Mouse (Mus musculus) urinary bladder, postnatal 25 days (tissue): ENCODE measurements at regions not wholly inside any gene's neighbourhood (a gene's known extent, or its start where the extent isn't known, plus 50 kb on each side); places are given as distances from the start of the nearest gene placed in this dataset.

Source experiments
- DNase-seq: peaks from one replicate; pipeline ENCODE4 v3.0.0; 2022; ENCODE audit warnings: low spot score

- DNase-seq: no peak
These were observed 462.9 kb upstream of the Pou3f3 start for GRCm38 (mm10) chr1:42232716-42233115.

GRCm38 (mm10) chr1:42233289-42233688, 462.3 kb upstream of the Pou3f3 start:
- no peak for DNase-seq

GRCm38 (mm10) chr1:42236466-42237010, 459.0 kb upstream of the Pou3f3 start:
- no peak for DNase-seq

DNA sequence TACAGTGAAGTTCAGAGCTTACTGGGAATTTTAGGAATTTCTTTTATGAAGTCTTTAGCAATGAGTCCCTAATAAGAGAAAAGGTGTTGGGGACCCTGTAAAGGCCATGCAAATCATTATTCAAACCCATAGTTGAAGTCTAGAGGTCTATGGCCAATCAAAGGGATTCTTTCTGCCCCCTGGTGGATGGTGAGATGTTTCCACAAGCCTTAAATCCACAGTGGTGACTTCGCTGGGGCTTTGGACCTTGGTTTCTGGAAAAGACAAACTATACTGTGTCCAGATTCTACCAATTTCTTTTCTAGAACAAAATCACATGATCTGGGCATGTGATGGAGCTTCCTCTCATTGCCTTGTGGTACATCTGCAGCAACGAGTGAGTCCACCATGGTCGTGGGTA, 457.2 kb upstream of the Pou3f3 start:
- no peak for DNase-seq

GRCm38 (mm10) chr1:42241172-42241571, 454.4 kb upstream of the Pou3f3 start:
- DNase-seq: no peak

DNA sequence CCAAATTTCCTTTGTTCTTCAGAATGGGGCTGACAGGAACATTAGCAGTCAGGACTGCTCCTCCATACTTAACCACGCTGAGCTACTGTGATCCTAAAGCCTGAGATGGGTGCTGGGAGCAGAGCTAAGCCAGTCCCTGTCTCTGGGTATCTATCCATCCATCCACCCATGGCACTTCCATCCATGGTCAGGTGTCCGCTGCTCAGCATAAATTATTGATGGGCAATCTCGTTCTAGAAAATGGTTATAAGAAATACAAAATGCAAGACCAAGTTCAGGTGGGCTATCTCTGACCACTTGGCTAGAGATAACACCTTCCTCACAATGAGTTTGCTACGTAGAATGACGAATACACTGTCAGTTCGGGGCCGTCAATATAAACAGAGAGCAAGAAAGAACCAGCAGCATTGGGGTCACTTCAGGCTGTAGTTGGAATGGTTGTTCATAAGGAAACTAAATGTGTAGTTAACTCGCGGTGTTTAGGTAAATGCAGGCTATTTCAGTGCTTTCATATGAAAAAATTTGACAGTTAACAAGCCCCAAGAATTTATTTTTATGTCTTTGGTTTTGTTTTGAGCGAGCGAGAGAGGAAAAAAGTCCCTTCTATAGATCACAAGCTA, 453.9 kb upstream of the Pou3f3 start:
- no peak for DNase-seq

GRCm38 (mm10) chr1:42242586-42243457, 452.7 kb upstream of the Pou3f3 start:
- no peak for DNase-seq

DNA sequence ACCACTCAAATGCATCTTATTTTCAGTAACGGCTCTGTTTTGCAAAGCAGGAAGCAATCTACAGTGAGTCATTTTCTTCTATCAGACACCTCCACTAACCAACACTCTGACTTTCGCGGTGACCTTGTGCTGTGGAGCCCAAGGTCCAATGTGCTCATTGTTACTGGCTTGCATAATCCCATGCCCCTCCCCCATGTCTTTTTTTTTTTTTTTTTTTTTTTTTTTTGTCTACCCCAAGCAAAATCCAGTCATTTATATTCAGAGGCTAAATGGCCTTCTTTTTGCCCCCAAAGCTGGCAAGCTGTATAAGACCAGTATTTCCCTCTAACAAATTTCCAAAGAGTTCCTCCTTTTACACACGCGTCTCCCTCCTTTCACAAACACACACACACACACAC, 452.1 kb upstream of the Pou3f3 start:
- DNase-seq: no peak

GRCm38 (mm10) chr1:42243878-42244277, 451.7 kb upstream of the Pou3f3 start:
- DNase-seq: no peak

- no peak for DNase-seq
These were observed 443.2 kb upstream of the Pou3f3 start for GRCm38 (mm10) chr1:42252386-42252785.

- no peak for DNase-seq
These were observed 441.8 kb upstream of the Pou3f3 start for GRCm38 (mm10) chr1:42253786-42254185.

- no peak for DNase-seq
These were observed 438.5 kb upstream of the Pou3f3 start for GRCm38 (mm10) chr1:42256911-42257595.

- DNase-seq: no peak
These were observed 437.6 kb upstream of the Pou3f3 start for GRCm38 (mm10) chr1:42257801-42258593.

DNA sequence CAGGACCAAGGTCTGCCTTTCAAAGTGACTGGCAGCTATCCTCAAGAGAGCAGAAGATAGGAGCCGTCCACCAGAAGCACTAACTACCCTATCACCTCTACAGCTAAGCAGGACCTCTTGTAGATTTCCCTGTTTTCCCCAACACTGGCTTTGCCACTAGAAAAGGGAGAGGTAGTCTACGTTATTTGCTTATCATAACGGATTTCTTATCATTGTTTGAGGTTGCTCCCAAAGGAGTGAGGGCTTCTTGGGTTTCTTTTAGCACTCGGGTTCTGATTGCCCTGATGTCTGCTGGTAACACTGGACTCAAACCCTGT, 437.0 kb upstream of the Pou3f3 start:
- no peak for DNase-seq

GRCm38 (mm10) chr1:42259216-42259977, 436.2 kb upstream of the Pou3f3 start:
- no peak for DNase-seq

DNA sequence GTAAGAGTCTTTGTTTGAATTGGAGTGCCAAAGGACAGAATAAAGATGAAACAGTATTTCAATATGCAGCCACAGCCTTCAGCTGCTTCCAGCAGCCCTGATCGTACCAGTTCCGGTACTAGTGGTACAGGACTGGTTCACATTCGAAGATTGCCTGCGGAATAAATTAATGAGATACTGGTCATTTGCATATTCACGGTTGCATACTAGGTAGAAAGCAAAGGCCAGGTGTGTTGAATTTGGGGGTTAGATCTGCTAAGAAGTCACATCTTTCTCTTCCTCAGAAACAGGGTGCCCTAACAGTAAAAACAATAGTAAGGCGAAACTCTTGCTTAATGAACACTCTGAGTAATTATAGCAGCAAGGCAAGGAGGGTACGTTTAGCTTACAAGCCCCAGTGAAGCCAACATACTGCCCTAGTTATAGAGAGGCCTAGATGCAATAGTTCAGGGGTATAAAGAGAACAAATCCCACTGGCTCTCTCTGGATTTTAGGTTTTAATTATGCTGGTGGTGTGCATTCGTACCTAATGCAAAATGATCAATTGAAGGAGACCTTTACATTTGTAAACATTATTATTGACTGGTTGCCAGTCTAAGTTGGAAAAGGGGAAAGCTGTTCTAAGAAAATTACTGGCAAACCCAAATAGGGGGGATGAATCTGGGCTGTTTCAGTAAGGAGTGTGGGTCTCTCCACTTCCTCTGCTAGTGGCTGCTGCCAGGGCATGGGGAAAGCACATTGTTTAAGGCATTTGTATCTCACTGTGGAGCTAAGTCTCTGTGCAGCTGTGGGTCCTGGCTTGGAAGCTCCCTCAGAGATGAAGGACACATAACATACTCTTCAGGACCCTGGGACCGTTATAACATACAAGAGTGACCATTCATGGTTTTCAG, 435.3 kb upstream of the Pou3f3 start:
- DNase-seq: no peak

GRCm38 (mm10) chr1:42261031-42261430, 434.5 kb upstream of the Pou3f3 start:
- no peak for DNase-seq

DNA sequence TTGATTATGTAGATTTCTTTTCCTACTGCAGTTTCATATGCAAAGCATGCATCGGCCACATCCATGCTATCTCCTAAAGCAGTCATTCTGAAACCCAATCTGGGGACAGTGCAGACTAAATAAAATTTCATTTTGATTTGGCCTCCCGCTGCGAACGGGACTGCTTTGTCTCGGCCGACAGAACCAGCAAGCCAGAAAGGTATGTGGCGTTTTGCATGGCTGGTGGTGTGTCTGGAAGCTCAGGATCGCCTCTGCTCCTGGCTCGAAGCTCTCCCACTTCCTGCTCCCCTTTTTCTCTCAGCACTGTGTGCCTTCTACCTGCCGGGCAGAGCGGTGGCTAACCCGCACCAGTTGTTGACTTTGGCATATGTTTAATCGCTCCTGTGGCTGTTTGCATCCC, 433.8 kb upstream of the Pou3f3 start:
- DNase-seq: no peak

- DNase-seq: no peak
These were observed 433.0 kb upstream of the Pou3f3 start for GRCm38 (mm10) chr1:42262606-42263005.

DNA sequence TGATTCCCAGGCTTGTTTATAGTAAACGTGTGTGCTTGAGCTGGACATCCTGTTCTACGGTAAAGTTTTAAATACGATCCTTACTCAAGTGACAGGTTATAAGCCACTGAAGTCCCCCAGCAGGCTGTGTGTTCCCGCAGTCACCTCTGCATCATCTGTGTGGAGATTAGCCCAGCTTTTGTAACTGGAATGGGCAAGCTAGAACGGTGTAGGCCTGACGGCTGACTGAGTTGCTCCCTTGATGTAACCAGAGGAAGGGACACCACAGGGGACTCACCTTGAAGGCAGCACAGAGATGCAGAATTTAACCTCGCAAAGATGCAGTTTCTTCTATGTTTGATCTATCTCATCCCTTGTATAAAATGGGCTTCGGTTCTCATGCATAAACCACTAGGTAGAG, 418.4 kb upstream of the Pou3f3 start:
- no peak for DNase-seq
